Mouse (Mus musculus) megakaryocyte, embryonic 14.5 days (primary cell): ENCODE results near the gene Pacsin2.

Experiments used
- FLI1 ChIP-seq: IDR thresholded peaks from 2 replicates; pipeline ENCODE4 v1.6.1; 2012; ENCODE audit warnings: low read length, inconsistent platforms, mixed read lengths
- GATA1 ChIP-seq: IDR thresholded peaks from 3 replicates; pipeline ENCODE4 v1.6.1; 2012; ENCODE audit warnings: mixed read lengths, low read length, inconsistent platforms, borderline replicate concordance

DNA sequence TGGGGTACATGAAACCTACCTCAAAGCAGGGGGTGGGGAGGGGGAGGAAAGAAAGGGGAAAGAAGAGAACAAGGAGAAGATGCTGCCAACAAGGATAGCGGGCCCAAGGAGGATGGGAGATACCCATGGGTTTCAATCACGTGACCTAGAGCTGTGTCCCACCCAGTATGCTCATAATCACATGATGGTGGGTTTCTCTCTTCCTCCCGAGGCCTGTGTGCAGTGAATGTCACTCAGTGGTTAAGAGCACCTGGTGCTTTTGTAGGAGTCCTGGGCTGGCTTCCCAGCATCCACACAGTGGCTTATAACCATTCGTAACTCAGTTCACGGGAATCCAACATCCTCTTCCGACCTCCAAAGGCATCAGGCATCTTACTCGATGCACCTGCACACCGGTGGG lies 6.0 kb upstream of the Pacsin2 start:
- TF ChIP-seq GATA1 (no peak), FLI1 (no peak)
